Mouse (Mus musculus) c-Kit-negative CD71-positive TER-119-positive erythroid progenitor cells, embryonic 14.5 days (primary cell): ENCODE results near the gene Akt2.

Experiments
- DNase-seq: peaks from one replicate; pipeline ENCODE4 v3.0.0-alpha.2; 2013; ENCODE audit warnings: low read depth, low spot score

Akt2 gene

DNA sequence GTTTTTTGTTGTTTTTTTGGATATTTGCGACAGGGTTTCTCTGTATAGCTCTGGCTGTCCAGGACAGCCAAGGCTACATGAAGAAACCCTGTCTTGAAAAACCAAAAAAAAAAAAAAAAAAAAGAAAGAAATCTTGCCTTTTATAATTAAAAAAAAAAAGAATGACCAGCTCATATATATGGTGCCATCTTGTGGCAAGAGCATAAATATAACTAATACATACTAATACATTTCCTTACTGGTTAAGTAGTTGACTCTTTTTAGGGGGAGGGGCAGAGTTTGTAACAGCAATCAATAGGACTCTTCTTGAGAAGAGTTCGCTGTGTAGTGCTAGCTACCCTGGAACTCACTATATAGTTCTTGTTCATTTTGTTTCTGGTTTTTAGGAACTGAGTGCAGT, 3.6 kb upstream of the Akt2 start:
- no peak for DNase-seq

DNA sequence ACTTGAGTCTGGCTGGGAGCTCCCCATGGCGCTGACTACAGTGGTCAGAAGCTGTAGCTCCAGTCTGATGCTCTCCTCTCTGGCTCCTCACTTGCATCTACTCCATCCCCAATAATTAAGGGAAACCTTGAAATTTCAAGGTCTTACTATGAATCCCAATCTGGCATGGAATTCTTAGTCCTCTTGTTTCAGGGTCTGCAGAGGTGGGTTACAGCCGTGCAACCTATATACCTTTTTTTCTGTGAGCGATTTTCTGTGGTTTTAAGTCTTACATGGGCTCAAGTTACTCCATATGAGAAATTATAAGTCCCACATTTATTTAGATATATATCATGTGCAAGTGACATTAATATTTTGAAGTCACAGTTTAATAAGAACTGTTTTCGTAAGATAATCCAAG, 1.3 kb upstream of the Akt2 start:
- DNase-seq: no peak

DNA sequence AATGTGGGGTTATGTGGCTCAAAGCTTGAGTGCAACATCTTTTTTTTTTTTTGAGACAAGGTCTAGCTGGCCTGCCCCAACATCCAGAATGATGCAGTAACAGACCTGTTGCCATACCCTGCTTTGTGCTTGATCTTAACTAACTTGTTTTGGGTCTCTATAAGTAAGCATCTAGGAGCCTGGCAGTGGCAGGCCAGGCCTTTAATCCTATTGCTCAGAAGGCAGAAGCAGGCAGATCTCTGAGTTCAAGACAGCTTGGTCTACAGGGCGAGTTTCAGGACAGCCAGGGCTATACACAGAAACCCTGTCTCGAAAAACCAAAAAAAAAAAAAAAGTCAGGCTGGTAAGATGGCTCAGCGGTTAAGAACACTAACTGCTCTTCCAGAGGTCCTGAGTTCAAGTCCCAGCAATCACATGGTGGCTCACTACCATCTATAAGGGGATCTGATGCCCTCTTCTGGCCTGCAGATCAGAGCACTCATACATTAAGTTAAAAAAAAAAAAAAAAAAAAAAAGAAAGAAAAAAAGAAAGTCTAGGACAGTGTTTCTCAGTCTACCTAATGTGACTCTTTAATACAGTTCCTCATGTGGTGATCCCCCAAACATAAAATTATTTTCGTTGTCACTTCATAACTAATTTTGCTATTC, 662 bp upstream of the Akt2 start:
- DNase-seq: no peak

DNA sequence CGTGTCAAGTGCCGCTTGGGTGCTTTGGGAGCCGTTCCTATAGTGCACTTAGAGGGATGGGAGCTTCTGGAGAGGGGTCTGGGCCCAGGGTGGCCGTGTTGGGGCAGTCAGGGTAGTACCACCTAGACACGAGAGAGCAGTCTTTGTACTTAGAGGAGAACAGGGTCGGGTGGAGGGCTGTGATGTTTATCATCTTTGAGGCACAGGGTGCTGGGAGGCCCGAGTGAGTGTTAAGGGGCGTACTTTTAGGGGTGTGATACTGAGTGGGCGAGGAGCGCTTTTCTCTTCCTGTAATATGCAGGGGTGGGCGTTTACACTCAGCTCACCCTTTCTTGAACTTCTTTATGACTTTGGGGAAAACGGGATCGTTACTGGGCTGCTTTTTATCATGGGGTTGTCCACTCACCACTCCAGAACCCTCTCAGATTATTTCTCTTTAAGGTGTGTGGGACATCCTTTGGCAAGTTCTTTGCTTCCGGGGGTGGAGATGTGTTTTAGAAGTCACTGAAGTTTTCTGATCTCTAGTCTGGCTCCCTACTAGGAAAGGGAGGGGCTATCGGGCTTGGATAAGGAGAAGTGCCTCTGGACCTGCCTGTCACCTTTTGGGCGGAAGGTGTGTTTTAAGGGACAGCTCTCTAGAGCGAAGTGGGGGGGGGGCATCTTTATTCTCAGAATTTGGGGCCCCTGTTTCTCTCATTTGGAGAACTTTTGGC, 1.0 kb downstream of the Akt2 start:
- DNase-seq: peak; percentile 54

DNA sequence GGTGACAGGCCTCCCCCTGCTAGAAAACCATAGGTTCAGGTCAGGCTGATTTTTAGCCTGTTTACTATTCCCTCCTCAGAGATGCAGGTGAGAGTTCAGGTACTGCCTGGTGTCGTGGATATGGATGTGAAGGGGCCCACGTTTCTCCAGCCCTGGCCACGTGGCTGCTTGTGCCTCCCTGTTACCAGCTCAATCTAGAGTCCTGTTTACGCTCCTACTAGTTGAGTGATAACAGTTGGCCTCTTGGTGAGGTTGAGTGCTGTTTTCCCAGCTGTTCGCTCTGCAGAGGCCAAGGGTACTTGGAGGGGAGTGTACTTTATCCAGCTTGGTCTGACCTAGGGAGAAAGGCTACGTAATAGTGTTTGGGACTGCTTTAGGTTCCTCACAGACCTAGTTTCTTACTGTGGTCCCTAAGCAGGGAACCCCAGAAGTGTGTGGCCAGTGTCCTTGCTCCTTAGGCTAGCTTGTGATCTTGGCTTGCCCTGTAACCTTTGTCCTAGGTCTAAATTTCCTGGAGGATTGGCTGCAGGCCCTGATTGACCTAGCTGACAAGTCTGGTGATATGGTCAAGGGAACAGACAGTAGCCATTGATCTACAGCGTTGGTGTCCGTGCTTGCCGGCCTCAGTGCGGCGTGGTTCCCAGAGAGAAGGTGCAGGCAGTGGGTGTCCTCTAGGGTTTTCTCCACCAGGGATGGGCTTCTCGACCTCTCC, 1.7 kb downstream of the Akt2 start:
- no peak for DNase-seq

DNA sequence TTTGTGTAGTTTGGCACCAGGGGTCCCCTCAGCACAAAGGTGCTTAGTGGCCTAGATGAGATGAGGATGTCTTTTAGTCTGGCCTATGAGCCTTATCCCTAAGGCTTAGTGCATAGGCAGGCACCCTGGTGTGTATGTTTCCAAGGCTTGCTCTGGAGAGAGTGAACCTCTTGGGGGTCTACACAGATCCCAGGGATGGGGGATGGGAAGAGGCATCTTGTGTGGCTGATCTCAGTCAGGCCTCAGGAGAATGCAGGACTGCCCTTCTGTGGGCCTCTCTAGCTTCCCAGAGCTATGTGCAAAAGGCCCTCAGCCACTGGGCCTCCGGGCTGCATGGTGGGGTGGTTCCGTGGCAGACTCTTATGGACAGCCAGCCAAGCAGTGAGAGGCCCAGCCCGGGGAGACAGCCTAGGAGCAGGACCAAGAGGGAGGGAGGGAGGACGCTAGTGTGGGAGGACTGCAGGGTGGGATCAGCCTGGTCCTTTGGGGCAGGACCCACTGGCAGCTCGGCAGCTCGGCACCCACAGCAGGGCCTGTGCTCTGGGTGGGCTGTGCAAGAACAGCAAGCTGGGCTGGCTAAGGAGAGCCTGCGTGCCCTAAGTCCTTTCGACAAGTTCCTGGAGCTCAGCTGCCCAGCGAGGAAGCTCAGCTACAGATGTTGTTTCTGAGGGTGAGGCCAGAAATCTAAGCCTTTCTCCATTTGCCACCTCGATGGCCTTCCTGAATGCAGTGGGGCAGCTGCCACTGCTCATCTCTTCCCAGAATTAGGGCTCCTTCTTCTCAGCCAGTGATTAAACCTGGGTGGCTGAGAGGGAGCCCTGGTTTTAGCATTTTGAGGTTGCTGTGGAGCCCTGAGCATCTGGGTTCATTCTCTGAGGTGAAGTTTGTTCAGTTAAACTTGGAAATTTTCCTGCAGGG, 5.5 kb downstream of the Akt2 start:
- no peak for DNase-seq

DNA sequence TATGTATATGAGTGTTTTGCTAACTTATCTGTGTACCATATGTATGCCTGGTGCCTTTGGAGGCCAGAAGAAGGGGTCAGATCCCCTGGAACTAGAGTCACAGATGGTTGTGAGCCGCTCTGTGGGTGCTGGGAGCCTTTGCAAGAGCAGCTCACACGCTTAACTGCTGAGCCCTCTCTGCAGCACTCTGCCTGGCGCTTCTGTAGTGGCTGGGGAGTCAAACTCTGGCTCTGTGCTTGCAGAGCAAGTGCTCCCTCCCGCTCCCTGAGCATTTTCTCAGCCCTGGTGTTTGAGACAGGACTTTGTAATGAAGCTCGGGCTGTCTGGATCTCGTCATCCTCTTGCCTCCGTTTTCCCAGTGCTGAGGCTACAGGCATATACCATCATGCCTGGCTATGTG, 6.7 kb downstream of the Akt2 start:
- no peak for DNase-seq

DNA sequence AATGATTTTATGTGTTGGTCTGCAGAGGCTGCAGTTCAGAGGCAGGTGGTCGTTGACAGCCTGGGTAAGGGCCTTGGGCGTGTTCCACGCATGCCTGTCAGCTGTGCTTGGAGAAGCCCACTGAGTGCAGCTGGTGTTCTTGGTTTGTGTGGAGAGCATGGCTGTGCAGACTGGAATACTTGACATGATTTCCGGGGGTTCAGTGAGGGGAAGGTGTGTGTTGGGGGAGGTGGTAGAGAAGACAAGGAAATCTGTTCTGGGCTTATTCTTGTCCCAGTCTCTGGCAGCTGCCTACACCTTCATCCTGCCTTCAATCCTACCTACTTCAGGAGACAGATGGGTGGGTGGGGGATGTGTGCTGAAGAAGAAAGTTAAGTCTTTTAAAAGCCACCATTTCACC, 10.3 kb downstream of the Akt2 start:
- DNase-seq: no peak

DNA sequence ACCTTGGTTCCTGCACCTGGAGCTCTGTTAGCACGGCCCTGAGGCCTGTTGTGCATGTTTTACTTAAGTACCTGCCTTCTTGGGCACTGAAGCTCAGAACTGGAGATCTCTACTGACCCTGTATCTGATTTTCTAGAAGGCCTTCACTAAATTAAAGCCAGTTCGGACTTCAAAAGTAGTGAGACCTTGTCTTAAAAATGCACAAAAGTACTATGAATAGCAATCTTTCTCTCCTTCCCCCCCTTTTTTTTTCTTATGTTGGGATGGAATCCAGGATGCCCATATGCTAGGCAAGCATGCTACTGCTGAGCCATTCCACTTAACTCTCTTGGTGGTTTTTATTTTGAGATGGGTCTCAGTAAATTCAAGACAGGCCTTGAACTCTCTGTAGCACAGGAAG, 10.8 kb downstream of the Akt2 start:
- DNase-seq: no peak

DNA sequence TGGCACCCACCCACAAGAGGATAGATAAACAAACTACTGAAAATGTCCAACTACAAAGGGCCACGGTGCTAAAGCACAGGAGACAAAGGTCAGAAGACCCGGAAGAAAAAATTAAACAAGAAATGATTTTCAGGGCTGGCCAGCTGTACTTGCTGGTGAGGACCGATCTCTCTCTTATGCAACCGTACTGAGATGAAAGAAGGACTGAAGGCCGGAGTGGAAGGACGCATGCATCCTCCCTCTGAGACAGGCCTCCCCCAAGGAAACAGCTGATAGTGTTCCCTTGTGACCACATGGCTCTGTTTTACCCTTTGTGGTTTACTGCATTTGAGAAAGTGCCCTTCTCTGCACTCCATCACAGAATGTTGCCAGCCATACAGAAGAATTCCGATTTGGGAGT, 11.5 kb downstream of the Akt2 start:
- DNase-seq: no peak

DNA sequence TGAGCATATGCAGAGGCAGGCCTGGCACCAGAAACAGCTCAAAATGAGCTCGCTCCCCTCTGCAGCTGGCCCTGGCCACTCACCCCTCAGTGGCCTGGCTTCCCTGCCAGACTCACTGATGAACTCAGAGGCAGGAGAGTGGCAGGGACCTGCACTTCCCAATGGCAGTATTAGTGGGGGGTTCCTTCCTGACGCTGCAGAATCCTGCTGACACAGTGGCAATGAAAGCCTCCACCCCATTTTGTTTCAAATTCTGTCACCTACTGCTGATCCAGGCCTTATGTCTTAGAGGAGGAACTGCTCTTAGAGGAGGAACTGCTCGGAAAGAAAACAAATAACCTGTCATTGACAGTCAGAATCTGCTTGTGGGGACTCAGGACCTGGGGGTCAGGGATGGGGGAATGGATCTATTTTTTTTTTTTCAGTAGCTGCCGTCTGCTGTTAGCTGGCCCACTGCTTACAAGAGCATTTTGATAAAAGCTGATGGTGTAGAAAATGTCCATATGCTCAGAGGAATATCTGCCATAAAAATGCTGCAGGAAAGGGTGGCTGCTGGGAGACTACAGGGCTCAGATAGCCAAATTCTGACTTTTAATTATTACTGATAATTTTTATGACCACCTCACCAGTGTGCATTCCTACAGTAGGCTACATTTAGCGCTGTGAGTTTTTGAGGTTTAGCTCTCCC, 13.5 kb downstream of the Akt2 start:
- no peak for DNase-seq

DNA sequence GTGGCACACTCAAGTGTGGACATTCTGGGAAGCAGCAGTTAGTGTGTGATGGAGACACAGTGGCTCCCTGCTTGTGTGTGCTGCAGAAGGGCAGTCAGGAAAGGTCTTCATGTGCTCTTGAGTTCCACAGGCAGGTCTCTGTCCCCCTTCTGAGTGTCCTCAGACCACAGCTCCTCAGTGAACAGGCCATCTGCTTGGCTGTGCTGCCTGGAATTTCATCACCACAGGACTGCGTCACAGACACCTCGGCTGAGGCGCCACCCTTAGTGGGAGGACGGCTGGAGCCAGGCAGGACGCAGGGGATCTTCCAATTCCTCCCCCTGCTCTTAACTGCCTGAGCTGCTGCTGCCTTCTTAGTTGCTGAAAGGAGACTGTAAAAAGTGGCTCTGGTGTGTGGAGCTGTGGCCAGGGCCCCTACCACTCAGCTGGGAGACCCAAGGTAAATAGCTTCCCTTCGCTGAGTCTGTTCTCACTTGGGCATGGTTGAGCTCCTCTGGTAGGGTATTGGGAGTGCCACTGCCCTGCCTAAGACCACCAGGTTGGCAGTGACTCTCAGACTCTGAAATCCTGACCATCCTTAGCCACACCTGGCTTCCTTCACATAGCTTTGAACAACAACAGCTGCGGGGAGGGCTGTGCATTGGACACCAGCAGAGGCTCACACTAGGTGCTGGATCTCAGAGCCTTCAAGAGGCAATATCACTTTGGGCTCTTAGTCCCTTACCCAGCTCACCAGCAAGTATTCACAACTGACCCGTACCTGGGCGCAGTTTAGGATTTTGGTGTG, 14.3 kb downstream of the Akt2 start:
- DNase-seq: no peak

DNA sequence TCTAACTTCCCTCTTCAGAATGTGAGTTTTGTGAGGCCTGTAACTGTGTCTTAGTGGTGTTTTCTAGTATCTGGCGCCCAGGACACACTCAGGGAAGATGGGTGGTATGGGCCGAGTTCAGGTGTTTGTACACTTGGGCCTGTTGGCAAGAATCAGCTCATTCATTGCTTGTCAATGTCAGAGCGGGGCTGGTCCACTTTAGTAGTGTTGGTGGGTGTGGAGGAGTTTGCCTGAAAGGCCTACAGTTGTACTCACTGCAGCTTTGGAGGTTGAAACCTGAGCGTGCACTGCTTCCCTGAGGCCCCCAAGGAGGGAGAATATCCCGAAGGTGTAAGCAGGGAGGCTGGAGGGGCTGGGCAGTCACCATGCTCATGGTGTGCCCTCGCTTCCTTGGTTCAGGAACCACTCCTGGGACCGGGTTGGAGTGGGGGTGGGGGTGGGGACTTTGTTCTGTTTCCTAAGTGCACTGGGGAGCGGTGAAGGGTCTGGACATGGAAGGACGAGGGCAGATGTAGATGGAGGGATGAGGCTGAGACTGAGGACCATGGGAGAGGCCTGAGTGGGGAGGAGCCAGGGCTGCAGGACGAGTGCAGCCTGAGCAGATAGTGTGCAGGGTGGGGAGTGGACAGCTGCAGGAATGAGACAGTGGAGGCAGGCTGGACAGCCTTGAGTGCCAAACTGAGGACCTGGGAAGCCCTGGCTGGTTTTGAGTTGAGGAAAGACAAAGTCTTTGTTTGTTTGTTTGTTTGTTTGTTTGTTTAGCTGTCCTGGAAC, 15.3 kb downstream of the Akt2 start:
- no peak for DNase-seq

DNA sequence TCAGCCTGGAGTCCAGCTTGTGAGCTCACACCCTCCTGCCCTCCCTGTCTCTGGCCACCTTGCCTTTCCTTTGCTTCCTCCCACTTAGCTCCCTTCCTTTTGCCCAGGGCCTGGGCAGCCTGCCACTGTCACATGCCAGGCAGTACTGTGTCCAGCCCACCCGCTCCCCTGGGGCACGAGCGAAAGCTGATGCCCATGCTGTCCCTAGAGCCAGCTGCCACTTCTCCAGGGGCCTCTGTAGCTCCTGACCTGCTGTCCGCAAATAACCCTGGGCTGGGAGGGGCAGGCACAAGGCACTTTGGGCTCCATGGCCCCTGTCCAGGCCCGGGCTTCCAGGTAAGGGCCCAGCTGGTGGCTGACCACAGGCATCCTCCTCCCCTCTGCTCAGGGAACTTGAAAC, 16.2 kb downstream of the Akt2 start:
- DNase-seq: no peak

DNA sequence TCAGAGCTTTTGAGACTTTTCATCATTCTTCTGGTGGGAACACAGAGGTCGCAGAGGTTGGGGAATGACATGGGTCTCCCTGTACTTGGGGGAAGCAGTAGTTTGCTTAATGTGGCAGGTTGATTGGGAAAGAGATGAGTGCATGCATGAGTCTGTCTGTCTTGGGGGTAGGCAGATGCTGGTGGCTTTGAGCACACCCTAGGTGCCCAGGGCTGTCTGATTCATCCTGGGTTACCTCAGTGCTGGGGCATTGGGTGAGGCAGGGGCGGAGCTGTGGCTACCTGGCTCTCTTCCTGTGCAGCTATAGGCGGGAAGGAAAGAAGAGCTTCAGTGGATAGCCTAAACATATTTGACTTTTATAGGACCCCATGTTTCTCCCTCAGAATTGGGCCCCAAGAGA, 16.8 kb downstream of the Akt2 start:
- no peak for DNase-seq

DNA sequence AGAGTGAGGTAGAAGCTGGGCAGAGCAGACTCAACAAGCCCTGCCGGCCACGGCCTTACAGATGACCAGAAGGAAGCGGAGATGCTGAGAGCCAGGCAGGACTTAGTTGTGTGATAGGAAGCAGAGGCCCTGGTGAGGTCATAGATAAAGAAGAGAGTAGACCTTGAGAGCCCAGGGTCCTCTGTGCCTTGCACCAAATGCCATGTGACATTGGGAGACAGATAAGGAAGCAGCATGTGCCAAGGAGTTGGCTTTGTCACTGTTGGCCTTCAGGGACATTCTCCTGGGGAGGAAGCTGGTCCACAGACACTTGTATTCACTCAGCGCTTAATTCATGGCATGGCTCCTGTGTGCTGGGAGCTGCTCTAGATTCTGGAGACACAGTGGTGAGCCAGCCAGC, 17.9 kb downstream of the Akt2 start:
- DNase-seq: no peak

DNA sequence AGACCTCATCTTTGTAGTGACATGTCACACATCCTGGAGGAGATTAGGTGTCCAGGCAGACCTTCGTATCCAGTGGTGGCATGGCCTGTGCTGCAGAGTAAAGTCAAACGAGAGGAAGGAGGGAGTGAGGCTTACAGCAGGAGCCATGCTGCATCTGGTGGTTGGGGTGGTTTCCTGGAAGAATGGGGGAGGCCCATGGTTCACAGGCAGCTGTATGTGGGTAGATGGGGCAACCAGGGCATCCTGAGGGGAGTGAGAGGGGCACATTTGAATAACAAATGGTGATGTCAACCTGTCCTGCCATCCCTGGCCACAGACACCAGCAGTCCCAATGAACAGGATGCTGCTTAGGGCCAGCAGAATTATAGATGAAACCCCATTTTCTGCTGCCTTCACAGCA, 18.3 kb downstream of the Akt2 start:
- DNase-seq: no peak

DNA sequence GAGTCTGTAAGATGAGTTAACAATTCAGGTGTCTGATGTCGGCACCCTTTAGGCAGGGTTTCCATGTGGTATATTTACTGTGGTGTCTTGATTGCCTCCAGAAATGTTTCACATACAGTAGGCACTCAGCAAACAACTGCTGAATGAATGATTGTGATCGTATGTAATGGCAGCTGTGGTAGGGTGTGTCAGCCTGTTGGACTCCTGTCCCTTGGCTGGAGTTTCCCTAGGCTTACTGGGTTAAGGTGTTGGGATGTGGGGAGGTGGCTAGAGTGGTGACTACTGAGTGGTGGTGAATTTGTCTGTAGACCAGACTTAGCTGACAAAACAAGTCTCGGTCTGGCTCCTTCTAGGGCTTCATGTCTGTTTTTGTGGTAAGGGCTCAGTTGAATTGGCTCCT, 19.0 kb downstream of the Akt2 start:
- no peak for DNase-seq

DNA sequence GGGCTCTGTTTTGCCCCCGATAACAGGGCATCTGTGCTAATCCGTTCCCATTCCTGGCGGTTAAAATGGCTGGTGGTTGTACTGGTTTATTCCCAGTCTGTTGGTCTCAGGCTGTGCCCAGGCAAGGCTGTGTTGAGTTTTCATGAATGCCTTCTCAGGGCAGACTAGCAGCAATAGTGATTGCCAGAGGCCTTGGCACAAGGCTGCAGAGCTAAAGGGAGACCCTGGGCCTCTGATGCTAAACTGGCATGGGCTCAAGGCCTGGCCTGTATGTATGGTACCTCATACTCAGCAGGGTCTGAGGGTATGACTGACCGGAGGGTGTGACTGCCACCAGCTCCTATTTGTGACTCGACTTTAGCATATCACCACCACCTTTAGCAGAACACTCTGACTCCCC, 19.5 kb downstream of the Akt2 start:
- no peak for DNase-seq

DNA sequence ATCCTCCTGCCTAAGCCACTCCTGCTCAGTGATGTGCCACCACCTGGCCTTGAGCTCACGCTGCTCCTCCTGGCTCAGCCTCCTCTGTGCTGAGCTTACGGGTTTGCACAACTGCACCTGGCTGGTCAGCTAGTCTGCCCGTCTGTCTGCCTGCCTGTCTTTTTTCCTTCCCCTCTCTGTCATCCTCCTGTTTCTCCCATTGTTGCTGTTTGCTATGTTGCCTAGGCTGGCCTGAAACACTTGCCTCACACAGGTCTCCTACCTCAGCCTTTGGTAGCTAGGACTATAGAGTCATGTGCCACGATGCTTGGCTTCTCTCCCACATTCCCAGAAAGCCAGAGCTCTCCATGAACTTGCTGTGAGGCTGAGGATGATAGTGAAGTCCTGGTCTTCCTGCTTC, 21.6 kb downstream of the Akt2 start:
- no peak for DNase-seq
